Mouse (Mus musculus): ENCODE data around the gene Eif4b.

Eif4b gene

GRCm38 (mm10) chr15:102073559-102074069 lies at the start of gene Eif4b:
Gene Eif4b (plus strand): TSS chr15:102073773.
- DNase-seq (ENCODE audit: low spot score in 2 of 2), result peak; percentile 99

- DNase-seq (ENCODE audit: low spot score in 2 of 2), result no peak
Observed at GRCm38 (mm10) chr15:102023888-102024287, 49.7 kb upstream of the Eif4b start.

- no peak for DNase-seq (ENCODE audit: low spot score in 2 of 2)
Observed at GRCm38 (mm10) chr15:102025136-102025872, 48.3 kb upstream of the Eif4b start.

GRCm38 (mm10) chr15:102026430-102026829 lies 47.1 kb upstream of the Eif4b start:
- no peak for DNase-seq (ENCODE audit: low spot score in 2 of 2)

GRCm38 (mm10) chr15:102028040-102028439 lies 45.5 kb upstream of the Eif4b start, which contains the start of gene Krt18:
Gene Krt18 (plus strand): TSS chr15:102028180.
- DNase-seq (ENCODE audit: low spot score in 2 of 2), result no peak

GRCm38 (mm10) chr15:102034121-102035053 lies 39.2 kb upstream of the Eif4b start:
- no peak for DNase-seq (ENCODE audit: low spot score in 2 of 2)

GRCm38 (mm10) chr15:102040277-102040676 lies 33.3 kb upstream of the Eif4b start:
- no peak for DNase-seq (ENCODE audit: low spot score in 2 of 2)

- no peak for DNase-seq (ENCODE audit: low spot score in 2 of 2)
Observed at GRCm38 (mm10) chr15:102041951-102042350, 31.6 kb upstream of the Eif4b start.

GRCm38 (mm10) chr15:102044745-102045144 lies 28.8 kb upstream of the Eif4b start:
- DNase-seq (ENCODE audit: low spot score in 2 of 2), result no peak

- DNase-seq (ENCODE audit: low spot score in 2 of 2), result no peak
Observed at GRCm38 (mm10) chr15:102045691-102046090, 27.9 kb upstream of the Eif4b start.

GRCm38 (mm10) chr15:102048006-102048405 lies 25.6 kb upstream of the Eif4b start:
- no peak for DNase-seq (ENCODE audit: low spot score in 2 of 2)

- no peak for DNase-seq (ENCODE audit: low spot score in 2 of 2)
Observed at GRCm38 (mm10) chr15:102049871-102050270, 23.7 kb upstream of the Eif4b start.

GRCm38 (mm10) chr15:102051920-102052683 lies 21.5 kb upstream of the Eif4b start:
- DNase-seq (ENCODE audit: low spot score in 2 of 2), result no peak

- DNase-seq (ENCODE audit: low spot score in 2 of 2), result no peak
Observed at GRCm38 (mm10) chr15:102056495-102057174, 16.9 kb upstream of the Eif4b start.

- DNase-seq (ENCODE audit: low spot score in 2 of 2), result peak; percentile 85
Observed at GRCm38 (mm10) chr15:102065661-102066325, 7.8 kb upstream of the Eif4b start.

GRCm38 (mm10) chr15:102070476-102071467 lies 2.8 kb upstream of the Eif4b start:
- no peak for DNase-seq (ENCODE audit: low spot score in 2 of 2)

- no peak for DNase-seq (ENCODE audit: low spot score in 2 of 2)
Observed at GRCm38 (mm10) chr15:102072963-102073558, 512 bp upstream of the Eif4b start.

GRCm38 (mm10) chr15:102074070-102074731 lies 628 bp downstream of the Eif4b start:
- DNase-seq (ENCODE audit: low spot score in 2 of 2), result peak; percentile 48 to 64

Measured in spleen, postnatal 36 days (tissue).